Mouse (Mus musculus) heart, postnatal 36 days (tissue): ENCODE data around the gene Kcnq1. TPM values are rescaled to one million over a fixed set of nuclear protein-coding genes. Genes with fewer than 3 reads are reported as not detected.

ENCODE experiments used
- DNase-seq, 2 experiments: peaks; one replicate each; pipeline ENCODE4 v3.0.0; 2021 to 2022
- intact Hi-C: fragments of 180-260 bp; cut with DNase I; formaldehyde crosslinking; loops from one replicate; pipeline ENCODE4 v1.15.1; 2025
- total RNA-seq, 2 experiments: library from RNA; stranded (reverse); gene quantifications; 2 replicates each; pipeline ENCODE4 v1.2.3; 2021

Gene Kcnq1
- total RNA-seq, 2 experiments from 2014 or later, result 34.3 to 37.1 TPM

GRCm38 (mm10) chr7:143437894-143438581 lies 331.9 kb downstream of the Kcnq1 start:
- intact Hi-C loops, result no loop called here
- DNase-seq, result no peak

GRCm38 (mm10) chr7:143438965-143439364 lies 332.8 kb downstream of the Kcnq1 start:
- no peak for DNase-seq
- intact Hi-C loops, result no loop called here

DNA sequence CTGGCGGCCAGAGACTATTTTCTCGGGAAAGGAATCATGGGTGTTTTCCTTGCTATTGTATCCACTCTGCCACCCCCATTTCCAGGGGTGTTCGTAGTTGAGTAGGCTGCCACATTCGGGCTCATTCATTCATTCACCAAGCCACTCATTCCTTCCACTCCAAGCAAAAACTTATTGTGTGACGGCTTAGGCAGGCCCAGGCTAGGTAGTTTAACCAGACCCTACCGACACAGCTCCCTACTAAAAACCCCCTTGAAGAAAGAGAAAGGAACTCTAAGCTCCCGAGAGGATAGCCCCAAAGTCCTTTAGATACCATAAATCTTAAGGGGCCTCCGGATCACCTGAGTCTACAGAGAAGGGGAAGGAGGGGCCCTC lies 338.4 kb downstream of the Kcnq1 start:
- intact Hi-C loops, result no loop called here
- DNase-seq, result no peak

GRCm38 (mm10) chr7:143444955-143445648 lies 338.9 kb downstream of the Kcnq1 start:
- intact Hi-C loops, result no loop called here
- DNase-seq, result no peak

GRCm38 (mm10) chr7:143445651-143446460 lies 339.7 kb downstream of the Kcnq1 start:
- peak; percentile 28 to 36 for DNase-seq
- intact Hi-C loops, result no loop called here

DNA sequence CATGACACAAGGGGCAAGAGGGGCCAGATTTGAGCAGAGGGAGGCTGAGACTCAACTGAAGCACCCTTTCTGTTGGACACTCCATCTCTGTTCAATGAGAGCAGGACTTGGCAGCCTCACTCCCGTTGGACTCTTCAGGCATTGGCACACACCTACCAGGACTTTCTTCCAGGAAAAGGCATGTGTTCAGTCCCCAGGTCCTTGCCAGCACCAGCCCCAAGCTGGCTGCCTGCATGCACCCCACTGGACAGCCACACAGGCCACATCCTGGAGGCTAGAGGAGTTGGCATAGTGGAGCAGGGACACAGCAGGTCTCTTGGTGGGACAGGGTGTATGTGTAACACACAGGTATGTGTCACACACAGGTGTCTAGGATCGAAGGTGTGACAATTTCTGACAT lies 341.0 kb downstream of the Kcnq1 start:
- no peak for DNase-seq
- intact Hi-C loops, result no loop called here

- peak in 1 of 2 experiments; percentile 37 for DNase-seq
- intact Hi-C loops, result no loop called here
These were observed 352.8 kb downstream of the Kcnq1 start for GRCm38 (mm10) chr7:143458963-143459331.

GRCm38 (mm10) chr7:143459332-143460211 lies 353.4 kb downstream of the Kcnq1 start:
- intact Hi-C loops, result loop anchor here (1.0 to 5.0 kb wide), 4 partner anchors 51 to 162 kb away; no protein-coding TSS in a partner anchor

GRCm38 (mm10) chr7:143460217-143460834 lies 354.2 kb downstream of the Kcnq1 start:
- intact Hi-C loops, result loop anchor here (1.0 to 5.0 kb wide), 4 partner anchors 52 to 163 kb away; no protein-coding TSS in a partner anchor
- DNase-seq, result peak in 1 of 2 experiments; percentile 31

More at GRCm38 (mm10) chr7:143459332-143460211, 353.4 kb downstream of the Kcnq1 start:
- DNase-seq, result peak; percentile 64 to 74

DNA sequence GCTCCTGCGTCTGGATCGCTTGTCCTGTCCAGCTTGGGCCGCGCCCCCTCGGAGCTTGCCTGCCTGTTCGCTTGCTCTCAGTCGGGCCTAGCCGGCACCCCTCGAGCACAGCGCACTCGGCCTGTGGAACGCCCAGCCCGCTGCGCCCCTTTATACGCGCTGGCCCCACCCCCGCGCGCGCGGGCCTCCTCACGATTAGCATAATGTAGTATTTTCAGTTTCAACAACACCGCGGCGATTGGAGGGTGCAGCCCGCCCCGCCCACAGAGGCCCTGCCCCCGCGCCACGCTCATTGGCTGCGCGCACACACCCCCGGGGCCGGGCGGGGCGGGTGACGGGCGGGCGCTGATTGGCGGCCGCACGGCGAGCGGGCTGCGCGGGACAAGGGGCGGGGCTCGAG lies 354.7 kb downstream of the Kcnq1 start, which contains the start of gene Cdkn1c:
Cdkn1c (minus strand) TSS at position 177 of the 400 bp plus-strand sequence.
- intact Hi-C loops, result loop anchor here (1.0 to 5.0 kb wide), 4 partner anchors 53 to 164 kb away; no protein-coding TSS in a partner anchor
- peak; percentile 88 for DNase-seq

GRCm38 (mm10) chr7:143461294-143461870 lies 355.2 kb downstream of the Kcnq1 start:
- intact Hi-C loops, result loop anchor here (2.0 to 5.0 kb wide), 3 partner anchors 95 to 164 kb away; no protein-coding TSS in a partner anchor
- DNase-seq, result no peak

- intact Hi-C loops, result loop anchor here (2.0 to 5.0 kb wide), 3 partner anchors 95 to 165 kb away; no protein-coding TSS in a partner anchor
- no peak for DNase-seq
These were observed 355.8 kb downstream of the Kcnq1 start for GRCm38 (mm10) chr7:143461920-143462319.

GRCm38 (mm10) chr7:143462516-143462915 lies 356.4 kb downstream of the Kcnq1 start:
- no peak for DNase-seq
- intact Hi-C loops, result loop anchor here (5.0 kb wide), 2 partner anchors 150 to 165 kb away; no protein-coding TSS in a partner anchor

DNA sequence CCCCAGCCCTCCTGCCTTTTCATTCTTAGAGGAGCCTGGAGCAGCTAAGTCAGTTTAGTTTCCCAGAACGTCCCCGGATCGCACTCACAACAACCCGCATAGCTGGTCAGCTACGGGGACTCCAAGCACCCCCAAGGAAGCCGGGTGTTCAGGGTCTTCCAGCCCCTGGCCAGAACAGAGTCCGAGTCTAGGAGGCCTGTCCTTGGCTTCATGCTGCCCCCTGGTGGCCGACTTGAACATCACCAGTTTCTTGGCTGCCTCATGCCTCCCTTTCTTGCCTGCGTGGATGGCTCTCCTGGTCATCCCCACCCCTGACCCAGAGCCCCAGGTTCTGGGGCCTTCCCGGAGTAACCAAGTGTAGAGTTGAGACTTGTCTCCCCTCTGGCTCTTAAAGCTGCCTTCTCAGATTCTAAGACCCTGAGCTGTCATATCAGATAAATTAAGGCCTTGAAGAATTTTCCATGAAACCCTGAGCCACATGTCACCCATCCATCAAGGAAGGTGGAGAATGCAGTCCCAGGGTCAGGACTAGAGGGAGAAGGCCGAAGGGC lies 357.8 kb downstream of the Kcnq1 start:
- intact Hi-C loops, result loop anchor here (5.0 kb wide), 2 partner anchors 152 to 167 kb away; no protein-coding TSS in a partner anchor

GRCm38 (mm10) chr7:143464811-143465560 lies 358.8 kb downstream of the Kcnq1 start:
- DNase-seq, result peak; percentile 47 to 51
- intact Hi-C loops, result loop anchor here (5.0 kb wide), 3 partner anchors 153 to 458 kb away; partner anchors contain the start of gene Tspan32

More for the DNA sequence above, 357.8 kb downstream of the Kcnq1 start:
- DNase-seq, result peak; percentile 86 to 89

GRCm38 (mm10) chr7:143466099-143466677 lies 360.0 kb downstream of the Kcnq1 start:
- intact Hi-C loops, result loop anchor here (1.0 to 5.0 kb wide), 3 partner anchors 313 to 459 kb away; partner anchors contain the start of genes Trpm5 and Tspan32
- DNase-seq, result peak; percentile 88 to 91

- intact Hi-C loops, result loop anchor here (2.0 to 5.0 kb wide), 2 partner anchors 373 to 460 kb away; partner anchors contain the start of genes Trpm5 and Tspan32
- no peak for DNase-seq
These were observed 361.6 kb downstream of the Kcnq1 start for GRCm38 (mm10) chr7:143467714-143468113.
